Mouse (Mus musculus): Measurements from ENCODE around the gene Klrb1a.

The Klrb1a gene

GRCm38 (mm10) chr6:128602026-128602425 is 21.3 kb downstream of the Klrb1a start:
- DNase-seq (ENCODE audit: low spot score) = no peak

GRCm38 (mm10) chr6:128599555-128599954 is 23.8 kb downstream of the Klrb1a start:
- DNase-seq (ENCODE audit: low spot score) = no peak

- DNase-seq (ENCODE audit: low spot score) = no peak
These were observed 24.9 kb downstream of the Klrb1a start for GRCm38 (mm10) chr6:128598256-128599047.

- peak; percentile 65 for DNase-seq (ENCODE audit: low spot score)
These were observed 26.2 kb downstream of the Klrb1a start for GRCm38 (mm10) chr6:128597121-128597522.

GRCm38 (mm10) chr6:128594651-128595050 is 28.7 kb downstream of the Klrb1a start:
- DNase-seq (ENCODE audit: low spot score) = no peak

- no peak for DNase-seq (ENCODE audit: low spot score)
These were observed 33.9 kb downstream of the Klrb1a start for GRCm38 (mm10) chr6:128589426-128589825.

- DNase-seq (ENCODE audit: low spot score) = no peak
These were observed 35.7 kb downstream of the Klrb1a start for GRCm38 (mm10) chr6:128587619-128588018.

GRCm38 (mm10) chr6:128585642-128586245 is 37.6 kb downstream of the Klrb1a start:
- no peak for DNase-seq (ENCODE audit: low spot score)

GRCm38 (mm10) chr6:128584070-128584660 is 39.2 kb downstream of the Klrb1a start:
- no peak for DNase-seq (ENCODE audit: low spot score)

GRCm38 (mm10) chr6:128581508-128581907 is 41.8 kb downstream of the Klrb1a start, which contains the start of gene A2ml1:
A2ml1 (minus strand) TSS chr6:128581608.
- DNase-seq (ENCODE audit: low spot score) = no peak

GRCm38 (mm10) chr6:128577301-128577700 is 46.0 kb downstream of the Klrb1a start:
- no peak for DNase-seq (ENCODE audit: low spot score)

- no peak for DNase-seq (ENCODE audit: low spot score)
These were observed 56.7 kb downstream of the Klrb1a start for GRCm38 (mm10) chr6:128566589-128566988.
